Mouse (Mus musculus) monocyte, adult 5-6 weeks (primary cell): Measurements from ENCODE around the gene E2f4. TPM values are rescaled to one million over a fixed set of nuclear protein-coding genes. Genes with fewer than 3 reads are reported as not detected.

Experiments
- total RNA-seq: library from RNA; stranded (forward); fragments of 200-1000, 200-491, 200-594 nt; gene quantifications from 3 replicates; pipeline ENCODE4 v1.2.3, GENCODE M21; 2017

The E2f4 gene
- total RNA-seq, 1 experiment from 2014 or later = 21.0 TPM

Other genes starting within 250 kb of the E2f4 start
- gene Ces3a, start 249.1 kb upstream of the E2f4 start, total RNA-seq = not detected in 3 replicates
- gene Ces3b, start 213.9 kb upstream of the E2f4 start, total RNA-seq = not detected in 3 replicates
- gene Ces4a, start 165.9 kb upstream of the E2f4 start, total RNA-seq = not detected in 3 replicates
- gene Cbfb, start 127.0 kb upstream of the E2f4 start, total RNA-seq = 167 to 180 TPM (median 174 TPM) in 3 replicates
- gene D230025D16Rik, start 72.5 kb upstream of the E2f4 start, total RNA-seq = 28.8 to 39.0 TPM (median 32.3 TPM) in 3 replicates
- gene B3gnt9, start 42.5 kb upstream of the E2f4 start, total RNA-seq = 0.29 TPM in 1 of 3 replicates, not detected in the others
- 16.2 to 28.9 TPM (median 23.3 TPM) in 3 replicates for gene Tradd, start 33.1 kb upstream of the E2f4 start, total RNA-seq
- 3.6 to 5.0 TPM in 2 of 3 replicates, not detected in the other for gene Fbxl8, start 33.0 kb upstream of the E2f4 start, total RNA-seq
- 0.96 to 2.5 TPM in 2 of 3 replicates, not detected in the other for gene Hsf4, start 27.9 kb upstream of the E2f4 start, total RNA-seq
- not detected in 3 replicates for gene Nol3, start 21.5 kb upstream of the E2f4 start, total RNA-seq
- 0.64 to 1.3 TPM in 2 of 3 replicates, not detected in the other for gene 4931428F04Rik, start 7.8 kb upstream of the E2f4 start, total RNA-seq
- gene Exoc3l, start 1.6 kb upstream of the E2f4 start, total RNA-seq = 0.43 to 0.49 TPM in 2 of 3 replicates, not detected in the other
- gene Elmo3, start 7.9 kb downstream of the E2f4 start, total RNA-seq = 0.21 to 2.5 TPM (median 1.3 TPM) in 3 replicates
- gene Lrrc29, start 28.6 kb downstream of the E2f4 start, total RNA-seq = 1.3 to 2.8 TPM (median 1.7 TPM) in 3 replicates
- 36.6 to 48.0 TPM (median 42.8 TPM) in 3 replicates for gene Tmem208, start 28.7 kb downstream of the E2f4 start, total RNA-seq
- gene Fhod1, start 50.3 kb downstream of the E2f4 start, total RNA-seq = 6.5 to 14.7 TPM (median 8.4 TPM) in 3 replicates
- 0.10 TPM in 1 of 3 replicates, not detected in the others for gene Slc9a5, start 51.2 kb downstream of the E2f4 start, total RNA-seq
- gene Plekhg4, start 75.6 kb downstream of the E2f4 start, total RNA-seq = 0.49 TPM in 1 of 3 replicates, not detected in the others
- 0.32 TPM in 1 of 3 replicates, not detected in the others for gene Kctd19, start 115.8 kb downstream of the E2f4 start, total RNA-seq
- gene Lrrc36, start 115.9 kb downstream of the E2f4 start, total RNA-seq = not detected in 3 replicates
- 164 to 258 TPM (median 248 TPM) in 3 replicates for gene Tppp3, start 173.9 kb downstream of the E2f4 start, total RNA-seq
- gene Zdhhc1, start 199.2 kb downstream of the E2f4 start, total RNA-seq = 0.43 to 0.49 TPM (median 0.48 TPM) in 3 replicates
- gene Hsd11b2, start 221.1 kb downstream of the E2f4 start, total RNA-seq = not detected in 3 replicates